Mouse (Mus musculus) spleen, adult 2 months (tissue): Measurements from ENCODE around the gene Gm3591. TPM values are rescaled to one million over a fixed set of nuclear protein-coding genes. Genes with fewer than 3 reads are reported as not detected.
"Not testable (repeated sequence)": the region's sequence is repeated elsewhere in the genome, so short reads cannot be mapped to it uniquely, and the experiment has no call there.

Experiments
- DNase-seq, 2 experiments: peaks; one replicate each; pipeline versions ENCODE4 v3.0.0 to v3.0.0-alpha.2; 2012 to 2021; ENCODE audit warnings: low spot score in 2 of 2, low read depth in 1 of 2
- H3K27ac ChIP-seq: fragments of 200-500 bp; 2 replicates; pipeline ENCODE4 v1.5.1; 2012; ENCODE audit warnings: low read length, inconsistent platforms; ENCODE audit not compliant: insufficient read depth
- H3K27me3 ChIP-seq: fragments of 200-500 bp; 2 replicates; pipeline ENCODE4 v1.6.1; 2012; ENCODE audit warnings: mild to moderate bottlenecking, moderate library complexity, low read length, inconsistent platforms; ENCODE audit not compliant: control insufficient read depth, insufficient read depth
- H3K36me3 ChIP-seq: fragments of 200-500 bp; 2 replicates; pipeline ENCODE4 v1.6.1; 2012; ENCODE audit warnings: mild to moderate bottlenecking, low read length, inconsistent platforms; ENCODE audit not compliant: control insufficient read depth, insufficient read depth
- H3K4me1 ChIP-seq: fragments of 200-500 bp; 2 replicates; pipeline ENCODE4 v1.6.1; 2011; ENCODE audit warnings: inconsistent platforms; ENCODE audit not compliant: control insufficient read depth, insufficient read depth, insufficient read length
- H3K4me3 ChIP-seq: fragments of 200-500 bp; 2 replicates; pipeline ENCODE4 v1.5.1; 2011; ENCODE audit warnings: mild to moderate bottlenecking, inconsistent platforms; ENCODE audit not compliant: insufficient read depth, insufficient read length; ENCODE audit errors: extremely low read depth
- WGBS: fragments of 180-500 bp; shearing (Covaris S2); methylation state at CpG from one replicate; pipeline ENCODE4 v1.1.7; 2018; 5-methylcytosine and 5-hydroxymethylcytosine counted together
- polyA plus RNA-seq: library from polyadenylated mRNA; depleted of rRNA; stranded (reverse); fragments of >200 nt; gene quantifications from 2 replicates; pipeline ENCODE4 v1.2.3, GENCODE M21; 2012; rRNA removed

Gene Gm3591
- polyA plus RNA-seq: 0.18 TPM in 1 of 2 replicates, not detected in the other

DNA sequence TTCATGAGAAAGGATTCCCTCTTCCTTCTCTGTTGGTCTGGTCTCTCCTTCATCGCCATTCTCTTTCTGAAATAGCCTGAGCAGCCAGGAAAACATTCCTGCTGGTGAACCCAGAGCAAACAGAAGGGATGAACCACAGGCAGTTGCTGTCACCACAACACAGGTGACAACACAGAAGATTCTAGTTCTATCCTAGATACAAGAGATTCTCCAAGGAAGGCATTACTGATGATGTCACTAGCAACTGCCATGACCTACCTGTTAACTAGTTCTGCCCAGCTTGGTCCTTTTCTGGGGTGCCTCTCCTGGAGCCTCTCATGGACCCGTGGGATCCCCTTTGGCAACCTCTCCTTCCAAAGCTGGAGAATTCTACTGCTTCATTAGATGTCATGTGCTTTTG, at the start of gene Gm3591:
Gene Gm3591 (minus strand): TSS at position 101 of the 400 bp plus-strand sequence.
- H3K27me3 ChIP-seq, DNase-seq, H3K36me3 ChIP-seq, H3K4me1 ChIP-seq, H3K4me3 ChIP-seq, H3K27ac ChIP-seq: not testable (repeated sequence)
- WGBS: no CpG with 5 or more reads among the region's 2 CpGs

DNA sequence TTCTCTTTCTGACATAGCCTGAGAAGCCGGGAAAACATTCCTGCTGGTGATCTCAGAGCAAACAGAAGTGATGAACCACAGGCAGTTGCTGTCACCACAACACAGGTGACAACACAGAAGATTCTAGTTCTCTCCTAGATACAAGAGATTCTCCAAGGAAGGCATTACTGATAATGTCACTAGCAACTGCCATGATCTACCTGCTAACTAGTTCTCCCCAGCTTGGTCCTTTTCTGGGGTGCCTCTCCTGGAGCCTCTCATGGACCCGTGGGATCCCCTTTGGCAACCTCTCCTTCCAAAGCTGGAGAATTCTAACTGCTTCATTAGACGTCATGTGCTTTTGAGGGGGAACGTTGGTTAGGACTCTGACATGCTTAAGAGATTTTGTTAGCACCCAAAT, 32.2 kb upstream of the Gm3591 start, which contains the start of gene Gm3594:
Gene Gm3594 (minus strand): TSS at position 101 of the 400 bp plus-strand sequence.
- no CpG with 5 or more reads among the region's 4 CpGs for WGBS
- H3K36me3 ChIP-seq, DNase-seq, H3K4me1 ChIP-seq, H3K27ac ChIP-seq, H3K27me3 ChIP-seq, H3K4me3 ChIP-seq: not testable (repeated sequence)

DNA sequence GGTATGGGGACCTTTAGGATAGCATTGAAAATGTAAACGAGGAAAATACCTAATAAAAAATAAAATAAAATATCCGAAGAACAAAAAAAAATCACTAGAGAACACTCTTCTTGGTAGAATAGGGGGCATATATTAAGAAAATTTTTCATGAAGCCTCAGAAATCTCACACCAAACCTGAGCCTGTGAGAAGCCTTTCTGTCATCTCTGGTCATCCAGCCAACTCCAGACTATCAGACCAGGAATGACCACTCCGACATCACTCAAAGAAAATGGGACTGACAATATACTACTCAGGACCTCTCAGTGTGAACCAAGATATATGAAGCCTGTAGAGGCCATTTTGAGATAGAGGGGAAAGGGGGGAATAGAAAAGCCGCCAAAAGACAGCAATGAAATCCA, 28.5 kb upstream of the Gm3591 start:
- H3K27ac ChIP-seq, DNase-seq: not testable (repeated sequence)
- WGBS: 69% methylated on average over 2 of the region's 4 CpGs

DNA sequence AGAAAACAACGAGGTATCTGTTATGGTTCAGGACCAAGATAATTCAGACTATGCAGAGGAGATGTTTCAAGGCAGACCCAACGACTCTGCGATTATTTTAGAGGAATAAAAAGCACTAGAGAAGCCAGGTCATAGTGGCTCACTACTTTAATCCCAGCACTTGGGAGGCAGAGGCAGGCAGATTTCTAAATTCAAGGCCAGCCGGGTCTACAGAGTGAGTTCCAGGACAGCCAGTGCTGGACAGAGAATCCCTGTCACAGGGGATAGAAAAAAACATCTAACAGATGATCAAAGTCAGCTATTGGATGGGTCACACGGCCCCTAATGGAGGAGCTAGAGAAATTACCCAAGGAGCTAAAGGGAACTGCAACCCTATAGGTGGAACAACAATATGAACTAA, 27.9 kb upstream of the Gm3591 start:
- not testable (repeated sequence) for H3K4me3 ChIP-seq, H3K27ac ChIP-seq, H3K27me3 ChIP-seq, H3K4me1 ChIP-seq, DNase-seq, H3K36me3 ChIP-seq
- 77% methylated on average over 1 of the region's 5 CpGs for WGBS

More for the DNA sequence above, 28.5 kb upstream of the Gm3591 start:
- H3K36me3 ChIP-seq, H3K4me1 ChIP-seq, H3K4me3 ChIP-seq, H3K27me3 ChIP-seq: not testable (repeated sequence)

DNA sequence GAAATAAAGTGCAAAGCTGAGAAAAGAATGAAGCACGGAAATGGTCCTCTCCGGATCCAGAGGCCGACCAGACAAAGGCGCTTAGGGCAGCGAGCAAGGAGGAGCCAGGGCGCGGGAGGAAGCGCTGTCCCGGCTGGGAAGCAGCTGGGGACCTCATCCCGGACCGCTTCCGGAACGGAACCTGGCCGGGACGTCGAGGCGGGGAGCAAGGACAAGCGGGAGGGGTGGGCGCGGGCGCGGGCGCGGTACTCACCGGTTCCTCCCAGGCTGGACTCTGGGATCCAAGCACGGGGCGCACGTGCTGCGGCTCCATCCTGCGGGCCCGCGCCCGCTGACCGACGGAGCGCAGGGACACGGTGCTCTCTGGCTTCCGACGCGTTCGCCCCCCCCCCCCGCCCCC, 14.5 kb upstream of the Gm3591 start:
- not testable (repeated sequence) for H3K4me1 ChIP-seq, H3K4me3 ChIP-seq, H3K36me3 ChIP-seq, DNase-seq, H3K27me3 ChIP-seq, H3K27ac ChIP-seq
- WGBS: 22% methylated on average over 36 of the region's 42 CpGs

DNA sequence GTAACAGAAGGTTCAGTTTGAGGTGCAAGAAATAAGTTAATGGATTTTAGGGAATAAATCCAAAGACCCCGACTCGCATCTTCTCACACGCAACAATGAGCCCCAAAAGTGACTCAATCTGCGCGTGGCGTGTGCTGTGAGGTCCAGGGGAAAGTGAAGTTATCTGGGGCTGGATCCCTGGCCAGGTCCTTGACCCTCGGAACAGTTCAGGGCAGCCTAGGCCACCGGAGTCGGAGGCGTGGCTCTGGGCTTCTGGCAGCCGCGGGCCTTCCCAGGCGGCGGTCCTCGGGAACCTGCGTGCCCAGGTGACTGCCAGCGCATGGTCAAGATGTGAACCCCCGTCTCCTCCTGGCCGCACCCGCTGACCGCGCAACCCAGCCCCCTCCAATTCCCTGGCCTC, 14.1 kb upstream of the Gm3591 start:
- not testable (repeated sequence) for H3K36me3 ChIP-seq, H3K27ac ChIP-seq, DNase-seq, H3K27me3 ChIP-seq, H3K4me1 ChIP-seq, H3K4me3 ChIP-seq
- WGBS: 28% methylated on average over 22 of the region's 22 CpGs

DNA sequence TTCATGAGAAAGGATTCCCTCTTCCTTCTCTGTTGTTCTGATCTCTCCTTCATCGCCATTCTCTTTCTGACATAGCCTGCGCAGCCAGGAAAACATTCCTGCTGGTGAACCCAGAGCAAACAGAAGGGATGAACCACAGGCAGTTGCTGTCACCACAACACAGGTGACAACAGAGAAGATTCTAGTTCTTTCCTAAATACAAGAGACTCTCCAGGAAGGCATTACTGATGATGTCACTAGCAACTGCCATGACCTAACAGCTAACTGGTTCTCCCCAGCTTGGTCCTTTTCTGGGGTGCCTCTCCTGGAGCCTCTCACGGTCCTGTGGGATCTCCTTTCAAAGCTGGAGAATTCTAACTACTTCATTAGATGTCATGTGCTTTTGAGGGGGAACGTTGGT, 22.1 kb downstream of the Gm3591 start, which contains the start of gene Gm16440:
Gene Gm16440 (minus strand): TSS at position 101 of the 400 bp plus-strand sequence.
- 88% methylated on average over 2 of the region's 4 CpGs for WGBS
- not testable (repeated sequence) for H3K4me3 ChIP-seq, H3K4me1 ChIP-seq, H3K27ac ChIP-seq, H3K36me3 ChIP-seq, DNase-seq, H3K27me3 ChIP-seq

Other genes starting within 250 kb of the Gm3591 start
- gene Gm21560, start 193.2 kb downstream of the Gm3591 start, polyA plus RNA-seq: not detected in 2 replicates
- 0.14 and 0.48 TPM in 2 replicates for gene Gm3411, start 125.2 kb downstream of the Gm3591 start, polyA plus RNA-seq
- not detected in 2 replicates for gene Gm21103, start 107.6 kb downstream of the Gm3591 start, polyA plus RNA-seq
- not detected in 2 replicates for gene Gm3618, start 68.8 kb downstream of the Gm3591 start, polyA plus RNA-seq
- not detected in 2 replicates for gene Gm16440, start 22.2 kb downstream of the Gm3591 start, polyA plus RNA-seq
- gene Gm3594, start 32.1 kb upstream of the Gm3591 start, polyA plus RNA-seq: not detected in 2 replicates
- gene Gm8356, start 124.8 kb upstream of the Gm3591 start, polyA plus RNA-seq: not detected in 2 replicates
- 0.11 TPM in 1 of 2 replicates, not detected in the other for gene Gm3629, start 178.1 kb upstream of the Gm3591 start, polyA plus RNA-seq
- not detected in 2 replicates for gene Gm3460, start 209.9 kb upstream of the Gm3591 start, polyA plus RNA-seq